Mouse (Mus musculus): Measurements from ENCODE around the gene Rab39. TPM values are rescaled to one million over a fixed set of nuclear protein-coding genes. Genes with fewer than 3 reads are reported as not detected.

Gene Rab39
- total and polyA plus RNA-seq, 3 experiments, result 0.91 to 2.7 (median 2.4) TPM

DNA sequence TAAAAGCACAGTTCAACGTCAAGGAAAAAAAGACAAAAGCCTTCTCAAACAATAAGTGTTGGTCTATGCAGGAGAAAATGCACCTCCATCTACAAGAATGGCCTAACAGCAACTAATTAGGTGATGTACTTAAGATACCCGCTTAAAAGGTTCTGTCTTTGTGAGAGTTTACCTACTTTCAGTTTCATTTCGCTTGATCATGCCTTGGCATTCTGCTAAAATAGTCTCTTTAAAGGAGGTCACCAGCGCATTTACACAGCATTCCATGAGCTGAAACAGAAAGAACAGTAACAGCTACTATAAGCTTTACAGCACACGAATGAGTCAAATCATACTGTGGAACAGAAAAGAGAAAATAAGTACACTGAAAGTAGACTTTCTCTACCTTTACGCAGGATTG lies 71.2 kb downstream of the Rab39 start:
- no peak for DNase-seq (ENCODE audit: extremely low read depth)
- dilution Hi-C loops (cut with MboI; ENCODE audit: extremely low pct_ligation_motif_present, extremely low pct_unique_long_range_greater_than_20kb, low sequenced_read_pairs), result no loop called here

More for the DNA sequence above, 71.2 kb downstream of the Rab39 start:
- in situ Hi-C loops (cut with MboI; ENCODE audit: low pct_ligation_motif_present, low pct_unique_long_range_greater_than_20kb, low sequenced_read_pairs), result no loop called here
- no peaks in the 10 kb centered on the region for H3K79me2 ChIP-seq (replicated peaks; ENCODE audit: control insufficient read depth, extremely low read depth, insufficient read depth, poor library complexity, severe bottlenecking)
- peak overlapping the region; percentile 29; the same call in 1 of the 2 replicates for H3K4me2 ChIP-seq (ENCODE audit: insufficient read depth, low read depth, poor library complexity, severe bottlenecking)
- H3K4me1 ChIP-seq (ENCODE audit: control insufficient read depth in 1 of 2, insufficient read depth in 2 of 2), result peaks cover 2 to 3% of the 10 kb centered on the region in 2 experiments; a peak in 3 of 4 replicates
- H3K36me3 ChIP-seq (replicated peaks in 1 of 2; ENCODE audit: control insufficient read depth in 1 of 2, insufficient read depth in 1 of 2, low read length in 1 of 2), result peaks cover 44 to 71% of the 10 kb centered on the region in 2 experiments
- no peaks in the 10 kb centered on the region for H3K27me3 ChIP-seq (replicated peaks)
- no peak overlapping the region for H3K4me3 ChIP-seq (replicated peaks in 1 of 3; ENCODE audit: low read depth in 2 of 3, low read length in 2 of 3, poor library complexity in 1 of 3)
- no peaks in the 10 kb centered on the region for H3K9me3 ChIP-seq (replicated peaks; ENCODE audit: low read length)
- no peak overlapping the region; the same call in 1 of the 2 replicates for H3K9ac ChIP-seq (ENCODE audit: insufficient read depth, low read depth)
- peak overlapping the region; percentile 48; the same call in 1 of the 2 replicates for H3K27ac ChIP-seq (ENCODE audit: insufficient read depth, low read depth)
- TF ChIP-seq RAD21 (IDR thresholded peaks at IDR 0.05; ENCODE audit: low read depth, low read length), result no peak
- peak; percentile 16; the same call in 1 of the 2 replicates for TF ChIP-seq IRF4 (IDR thresholded peaks at IDR 0.05; ENCODE audit: low read depth, low read length)
- TF ChIP-seq GABPA (IDR thresholded peaks at IDR 0.05; ENCODE audit: insufficient replicate concordance, low read depth, low read length), result no peak

Other genes with a start within 250 kb of the Rab39 start
- gene Atm, start 169.5 kb downstream of the Rab39 start, total RNA-seq (2012; rRNA removed), result 19.0 and 26.0 TPM in 2 replicates
- 22.8 and 26.4 TPM in 2 replicates for gene Atm, start 169.5 kb downstream of the Rab39 start, total RNA-seq (2014; rRNA removed)
- 28.3 and 33.6 TPM in 2 replicates for gene Atm, start 169.5 kb downstream of the Rab39 start, polyA plus RNA-seq (2012; ENCODE audit: insufficient read length, low read depth)
- gene Npat, start 169.2 kb downstream of the Rab39 start, total RNA-seq (2012; rRNA removed), result 12.6 and 14.8 TPM in 2 replicates
- gene Npat, start 169.2 kb downstream of the Rab39 start, total RNA-seq (2014; rRNA removed), result 21.2 and 22.3 TPM in 2 replicates
- gene Npat, start 169.2 kb downstream of the Rab39 start, polyA plus RNA-seq (2012; ENCODE audit: insufficient read length, low read depth), result 18.6 and 21.5 TPM in 2 replicates
- 48.0 and 49.2 TPM in 2 replicates for gene Acat1, start 95.8 kb downstream of the Rab39 start, total RNA-seq (2012; rRNA removed)
- 62.7 and 66.9 TPM in 2 replicates for gene Acat1, start 95.8 kb downstream of the Rab39 start, total RNA-seq (2014; rRNA removed)
- 36.5 and 45.4 TPM in 2 replicates for gene Acat1, start 95.8 kb downstream of the Rab39 start, polyA plus RNA-seq (2012; ENCODE audit: insufficient read length, low read depth)
- gene Cul5, start 36.2 kb downstream of the Rab39 start, total RNA-seq (2012; rRNA removed), result 21.0 and 25.4 TPM in 2 replicates
- gene Cul5, start 36.2 kb downstream of the Rab39 start, total RNA-seq (2014; rRNA removed), result 43.8 and 49.5 TPM in 2 replicates
- 33.7 and 37.3 TPM in 2 replicates for gene Cul5, start 36.2 kb downstream of the Rab39 start, polyA plus RNA-seq (2012; ENCODE audit: insufficient read length, low read depth)
- gene Slc35f2, start 65.3 kb upstream of the Rab39 start, total RNA-seq (2012; rRNA removed), result 3.1 and 3.4 TPM in 2 replicates
- gene Slc35f2, start 65.3 kb upstream of the Rab39 start, total RNA-seq (2014; rRNA removed), result 0.13 and 0.14 TPM in 2 replicates
- 0.25 and 0.47 TPM in 2 replicates for gene Slc35f2, start 65.3 kb upstream of the Rab39 start, polyA plus RNA-seq (2012; ENCODE audit: insufficient read length, low read depth)
- gene Sln, start 143.9 kb upstream of the Rab39 start, total RNA-seq (2012; rRNA removed), result not detected in 2 replicates
- not detected in 2 replicates for gene Sln, start 143.9 kb upstream of the Rab39 start, total RNA-seq (2014; rRNA removed)
- not detected in 2 replicates for gene Sln, start 143.9 kb upstream of the Rab39 start, polyA plus RNA-seq (2012; ENCODE audit: insufficient read length, low read depth)